ENCODE assay signal across 10 mouse cellular contexts in genomic region chr7:134287570-134288222, GRCm38 (mm10). TPM values are rescaled to one million over a fixed set of nuclear protein-coding genes. Genes with fewer than 3 reads are reported as not detected.
DNase-seq lines count a peak whose midpoint lies in the region; ATAC-seq and TF ChIP-seq lines count a peak whose summit lies in the region.
"Had no signal": no experiment of that assay in that cellular context is flagged by ENCODE, and none has a peak within 500 bp of the region (broad histone marks: within the 10 kb centered on the region; RNA-seq: fewer than 3 reads in every experiment).

No protein-coding gene starts in this region.

- no peaks in the 10 kb centered on the region for H3K36me3 ChIP-seq in lung, embryonic 14.5 days (ENCODE audit: insufficient read depth)
- no peaks in the 10 kb centered on the region for H3K36me3 ChIP-seq in kidney, postnatal 0 days (ENCODE audit: insufficient read depth, low read length)
- no peaks in the 10 kb centered on the region for H3K36me3 ChIP-seq in hindbrain, embryonic 16.5 days (ENCODE audit: control insufficient read depth, insufficient read depth, low read length)
- H3K36me3 ChIP-seq: neural tube, embryonic 15.5 days had no signal

- no peak overlapping the region for H3K4me2 ChIP-seq in lung, embryonic 14.5 days
- H3K4me2 ChIP-seq in kidney, postnatal 0 days (ENCODE audit: low read length): 0 out of 2 replicates have a peak overlapping the region, but pooled peaks have one; percentile 5
- no peak overlapping the region for H3K4me2 ChIP-seq in hindbrain, embryonic 16.5 days (ENCODE audit: low read length)
- H3K4me2 ChIP-seq: neural tube, embryonic 15.5 days had no signal

- 13% methylated on average over 6 of the region's 6 CpGs for WGBS in lung, embryonic 14.5 days
- WGBS in lung, adult 2 months: 12% methylated on average over 6 of the region's 6 CpGs
- WGBS in kidney, postnatal 0 days: 44% methylated on average over 6 of the region's 6 CpGs
- WGBS in hindbrain, embryonic 16.5 days: 70% methylated on average over 6 of the region's 6 CpGs

- ATAC-seq in lung, embryonic 14.5 days (ENCODE audit: insufficient read depth): peak; percentile 39; the same call in 1 of the 2 replicates
- peak; percentile 48 for ATAC-seq in kidney, postnatal 0 days (replicated peaks; ENCODE audit: low FRiP score, low read depth)
- ATAC-seq in hindbrain, embryonic 16.5 days: no peak

- peaks cover 19% of the 10 kb centered on the region for H3K4me1 ChIP-seq in lung, embryonic 14.5 days (ENCODE audit: insufficient read depth)
- H3K4me1 ChIP-seq in lung, adult 2 months (ENCODE audit: control insufficient read depth, insufficient read depth, low read length): peaks cover 5% of the 10 kb centered on the region
- H3K4me1 ChIP-seq in kidney, postnatal 0 days (replicated peaks; ENCODE audit: insufficient read depth, low read length): peaks cover 18% of the 10 kb centered on the region; the same call in 1 of the 2 replicates
- H3K4me1 ChIP-seq in hindbrain, embryonic 16.5 days (ENCODE audit: control insufficient read depth, insufficient read depth, low read depth, low read length): no peaks in the 10 kb centered on the region

- TF ChIP-seq POLR2A in lung, adult 2 months (IDR thresholded peaks at IDR 0.05; ENCODE audit: borderline replicate concordance, extremely low read depth, low read depth, low read length): no peak

- TF ChIP-seq CTCF in lung, embryonic 14.5 days (IDR thresholded peaks at IDR 0.05; ENCODE audit: low read depth): no peak
- no peak for TF ChIP-seq CTCF in lung, adult 2 months (IDR thresholded peaks at IDR 0.05; ENCODE audit: insufficient read depth, low read length)
- no peak for TF ChIP-seq CTCF in kidney, postnatal 0 days (IDR thresholded peaks at IDR 0.05; ENCODE audit: low read depth)

- DNase-seq in lung, embryonic 14.5 days: peak; percentile 80
- no peak for DNase-seq in lung, adult 2 months
- DNase-seq in fibroblast of lung, adult 2 months (ENCODE audit: low read depth): peak; percentile 91
- DNase-seq in kidney, postnatal 0 days (ENCODE audit: low spot score): peak; percentile 83
- DNase-seq in mesoderm, embryonic 11.5 days (ENCODE audit: low read depth, low spot score): peak; percentile 41
- no peak for DNase-seq in right cerebral cortex, postnatal 25 days
- DNase-seq in layer of hippocampus, adult 8-10 months (ENCODE audit: low spot score in 2 of 2): no peak
- DNase-seq: layer of hippocampus, postnatal 36 days had no signal

- no peak overlapping the region for H3K9ac ChIP-seq in lung, embryonic 14.5 days
- H3K9ac ChIP-seq in kidney, postnatal 0 days (ENCODE audit: low read depth, low read length): no peak overlapping the region
- H3K9ac ChIP-seq in hindbrain, embryonic 16.5 days (ENCODE audit: low read depth, low read length): no peak overlapping the region
- H3K9ac ChIP-seq: neural tube, embryonic 15.5 days had no signal

- no peak overlapping the region for H3K4me3 ChIP-seq in lung, embryonic 14.5 days (ENCODE audit: low read depth, low read length)
- H3K4me3 ChIP-seq in lung, adult 2 months (replicated peaks; ENCODE audit: extremely low read depth, low read depth, low read length): no peak overlapping the region
- no peak overlapping the region for H3K4me3 ChIP-seq in kidney, postnatal 0 days (replicated peaks; ENCODE audit: low read depth, low read length)
- H3K4me3 ChIP-seq in hindbrain, embryonic 16.5 days (ENCODE audit: low read length): no peak overlapping the region
- H3K4me3 ChIP-seq: neural tube, embryonic 15.5 days had no signal

- H3K9me3 ChIP-seq in lung, embryonic 14.5 days (ENCODE audit: low read depth, low read length): no peaks in the 10 kb centered on the region
- H3K9me3 ChIP-seq in kidney, postnatal 0 days (replicated peaks; ENCODE audit: low read length): no peaks in the 10 kb centered on the region
- H3K9me3 ChIP-seq in hindbrain, embryonic 16.5 days (ENCODE audit: control insufficient read depth, low read length): no peaks in the 10 kb centered on the region
- H3K9me3 ChIP-seq: neural tube, embryonic 15.5 days had no signal

- H3K27ac ChIP-seq in lung, embryonic 14.5 days (ENCODE audit: low read depth): 0 out of 2 replicates have a peak overlapping the region, but pooled peaks have one; percentile 42
- peak overlapping the region; percentile 50 for H3K27ac ChIP-seq in kidney, postnatal 0 days
- no peak overlapping the region for H3K27ac ChIP-seq in hindbrain, embryonic 16.5 days (ENCODE audit: low read depth, low read length)
- H3K27ac ChIP-seq: neural tube, embryonic 15.5 days had no signal

- H3K27me3 ChIP-seq in lung, embryonic 14.5 days (ENCODE audit: insufficient read depth, low read length): no peaks in the 10 kb centered on the region
- H3K27me3 ChIP-seq in kidney, postnatal 0 days (ENCODE audit: insufficient read depth, low read length): no peaks in the 10 kb centered on the region
- no peaks in the 10 kb centered on the region for H3K27me3 ChIP-seq in hindbrain, embryonic 16.5 days (replicated peaks; ENCODE audit: control insufficient read depth, insufficient read depth, low read length)
- H3K27me3 ChIP-seq: neural tube, embryonic 15.5 days had no signal

RNA-seq across cellular contexts. Expression of gene Adam12, which starts 55.8 kb away (rescaled TPM):
- polyA plus RNA-seq in lung, embryonic 14.5 days (2014; fragmentation: Nextera tagmentation; extraction: Ambion mirVana): 40.3 and 50.9 TPM in 2 replicates
- 1.1 and 1.2 TPM in 2 replicates for polyA plus RNA-seq in lung, adult 2 months (2012; rRNA removed)
- polyA plus RNA-seq in kidney, postnatal 0 days (2015; fragmentation: Nextera tagmentation; extraction: Ambion mirVana): 2.6 and 2.8 TPM in 2 replicates
- 1 to 10 TPM; 5.6 to 7.2 (median 5.8) TPM for total RNA-seq in layer of hippocampus, adult 8-10 months (2022)
- polyA plus RNA-seq in hindbrain, embryonic 16.5 days (2015; fragmentation: Nextera tagmentation; extraction: Ambion mirVana): 3.3 and 4.6 TPM in 2 replicates

Comparison
In these comparisons a context has a peak if more than half of its experiments do, and no peak if none do; other contexts are left out.
1. DNase-seq: peak in lung, embryonic 14.5 days (single experiment), fibroblast of lung, adult 2 months (single experiment), kidney, postnatal 0 days (single experiment) and mesoderm, embryonic 11.5 days (single experiment); none in lung, adult 2 months (single experiment), right cerebral cortex, postnatal 25 days (single experiment) and layer of hippocampus, adult 8-10 months (0 of 2).